Mouse (Mus musculus) cerebellum, adult 2 months (tissue): ENCODE measurements around the gene Ccdc83.
"Not testable (repeated sequence)": the region's sequence is repeated elsewhere in the genome, so short reads cannot be mapped to it uniquely, and the experiment has no call there.

ENCODE experiments used
- CTCF ChIP-seq: fragments of 200-500 bp; IDR thresholded peaks from 2 replicates; pipeline ENCODE4 v1.5.1; 2011; ENCODE audit warnings: low read depth, mild to moderate bottlenecking, control low read depth, low read length, moderate library complexity, borderline replicate concordance; ENCODE audit not compliant: insufficient read depth
- POLR2A ChIP-seq: fragments of 200-500 bp; IDR thresholded peaks from 2 replicates; pipeline ENCODE4 v1.6.1; 2011; ENCODE audit warnings: low read length, control low read depth, borderline replicate concordance; ENCODE audit not compliant: insufficient read depth

DNA sequence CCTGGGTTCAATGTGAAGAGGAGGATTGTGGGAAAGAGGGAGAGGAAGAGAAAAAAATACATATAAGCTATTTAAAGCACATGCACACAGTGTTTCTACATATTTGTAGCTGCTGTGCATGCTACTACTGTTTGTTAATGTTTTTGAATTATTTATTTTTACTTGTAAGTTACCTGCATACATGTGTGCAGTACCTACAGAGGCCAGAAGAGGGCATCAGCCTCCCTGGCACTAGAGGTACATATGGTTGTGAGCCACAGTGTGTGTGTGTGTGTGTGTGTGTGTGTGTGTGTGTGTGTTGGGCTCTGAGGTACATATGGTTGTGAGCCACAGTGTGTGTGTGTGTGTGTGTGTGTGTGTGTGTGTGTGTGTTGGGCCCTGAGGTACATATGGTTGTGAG lies 36.7 kb downstream of the Ccdc83 start:
- TF ChIP-seq CTCF = peak; percentile 10; the same call in 1 of the 2 replicates
- TF ChIP-seq POLR2A = not testable (repeated sequence)
